Mouse (Mus musculus) hindbrain, embryonic 11.5 days (tissue): ENCODE data around the gene Apbb2. TPM values are rescaled to one million over a fixed set of nuclear protein-coding genes. Genes with fewer than 3 reads are reported as not detected.
A peak's percentile ranks its signal among the peaks of the same experiment; 100 is the strongest.

ENCODE experiments used
- ATAC-seq: fragments of 200-750 bp; cut with Nextera tagmentation; 2 replicates; pipeline ENCODE4 v1.8.0; 2017; ENCODE audit warnings: mild to moderate bottlenecking, moderate TSS enrichment, moderate library complexity; ENCODE audit not compliant: low FRiP score
- DNase-seq: peaks from one replicate; pipeline ENCODE4 v3.0.0-alpha.2; 2015; ENCODE audit warnings: low spot score
- H3K27ac ChIP-seq: fragments of 300-500 bp; sonication (generic); 2 replicates; pipeline ENCODE4 v1.5.1; 2014; ENCODE audit warnings: mild to moderate bottlenecking, low read depth, low read length
- H3K27me3 ChIP-seq: fragments of 300-500 bp; sonication (generic); 2 replicates; pipeline ENCODE4 v1.6.1; 2014; ENCODE audit warnings: mild to moderate bottlenecking, low read length, moderate library complexity, mixed read lengths; ENCODE audit not compliant: control insufficient read depth, insufficient read depth
- H3K36me3 ChIP-seq: fragments of 300-500 bp; sonication (generic); 2 replicates; pipeline ENCODE4 v1.6.1; 2014; ENCODE audit warnings: mild to moderate bottlenecking, low read length, moderate library complexity, mixed read lengths; ENCODE audit not compliant: control insufficient read depth, insufficient read depth
- H3K4me1 ChIP-seq: fragments of 300-500 bp; sonication (generic); replicated peaks from 2 replicates; pipeline ENCODE4 v1.6.1; 2014; ENCODE audit warnings: low read length, mixed read lengths; ENCODE audit not compliant: control insufficient read depth, insufficient read depth
- H3K4me2 ChIP-seq: fragments of 300-500 bp; sonication (generic); replicated peaks from 2 replicates; pipeline ENCODE4 v1.6.1; 2014; ENCODE audit warnings: mild to moderate bottlenecking, low read depth, low read length
- H3K4me3 ChIP-seq: fragments of 300-500 bp; sonication (generic); 2 replicates; pipeline ENCODE4 v1.5.1; 2014; ENCODE audit warnings: low read depth, low read length
- H3K9ac ChIP-seq: fragments of 300-500 bp; sonication (generic); 2 replicates; pipeline ENCODE4 v1.6.1; 2014; ENCODE audit warnings: low read depth, low read length
- H3K9me3 ChIP-seq: fragments of 300-500 bp; sonication (generic); 2 replicates; pipeline ENCODE4 v1.6.1; 2016; ENCODE audit warnings: low read length; ENCODE audit not compliant: control insufficient read depth
- WGBS: fragments of 180-500 bp; shearing (Covaris S2); extraction: QIAGEN DNeasy Blood & Tissue Kit; methylation state at CpG from one replicate; pipeline ENCODE4 v1.1.7; 2014; 5-methylcytosine and 5-hydroxymethylcytosine counted together
- polyA plus RNA-seq: library from polyadenylated mRNA; unstranded; fragments of >200 nt; fragmentation: Nextera tagmentation; extraction: Ambion mirVana; gene quantifications from 2 replicates; pipeline ENCODE4 v1.2.1, GENCODE M21; 2014

The Apbb2 gene
- polyA plus RNA-seq, 1 experiment from 2014 or later, result 43.0 TPM

- H3K36me3 ChIP-seq, result no peaks in the 10 kb centered on the region
- 74% methylated on average over 7 of the region's 7 CpGs for WGBS
- H3K4me3 ChIP-seq, result no peak overlapping the region
- no peak overlapping the region for H3K27ac ChIP-seq
- no peaks in the 10 kb centered on the region for H3K27me3 ChIP-seq
- DNase-seq (no peak), ATAC-seq (no peak)
- no peaks in the 10 kb centered on the region; the same call in 1 of the 2 replicates for H3K4me1 ChIP-seq
- no peak overlapping the region for H3K9ac ChIP-seq
- no peaks in the 10 kb centered on the region for H3K9me3 ChIP-seq
- no peak overlapping the region for H3K4me2 ChIP-seq
Observed at GRCm38 (mm10) chr5:66326395-66326794, 292.2 kb downstream of the Apbb2 start.

- Histone ChIP-seq H3K4me1 (no peaks in the 10 kb centered on the region; the same call in none of the 2 replicates), H3K9me3 (no peaks in the 10 kb centered on the region), H3K9ac (no peak overlapping the region), H3K36me3 (no peaks in the 10 kb centered on the region), H3K4me3 (no peak overlapping the region), H3K27ac (no peak overlapping the region), H3K4me2 (no peak overlapping the region), H3K27me3 (no peaks in the 10 kb centered on the region)
- 89% methylated on average over 11 of the region's 11 CpGs for WGBS
- DNase-seq (no peak), ATAC-seq (no peak)
Observed at GRCm38 (mm10) chr5:66323603-66324002, 295.0 kb downstream of the Apbb2 start.

GRCm38 (mm10) chr5:66323131-66323530 is 295.5 kb downstream of the Apbb2 start:
- WGBS, result 80% methylated on average over 4 of the region's 4 CpGs
- no peak overlapping the region for H3K27ac ChIP-seq
- no peaks in the 10 kb centered on the region for H3K36me3 ChIP-seq
- H3K9me3 ChIP-seq, result no peaks in the 10 kb centered on the region
- ATAC-seq, result no peak
- no peak for DNase-seq
- H3K4me3 ChIP-seq, result no peak overlapping the region
- no peaks in the 10 kb centered on the region for H3K27me3 ChIP-seq
- H3K9ac ChIP-seq, result no peak overlapping the region
- no peaks in the 10 kb centered on the region; the same call in 1 of the 2 replicates for H3K4me1 ChIP-seq
- no peak overlapping the region for H3K4me2 ChIP-seq

GRCm38 (mm10) chr5:66319827-66320404 is 298.7 kb downstream of the Apbb2 start:
- no peaks in the 10 kb centered on the region; the same call in 1 of the 2 replicates for H3K4me1 ChIP-seq
- H3K27me3 ChIP-seq, result no peaks in the 10 kb centered on the region
- H3K27ac ChIP-seq, result peak overlapping the region; percentile 6; the same call in 1 of the 2 replicates
- no peak for ATAC-seq
- H3K9ac ChIP-seq, result no peak overlapping the region
- 45% methylated on average over 14 of the region's 14 CpGs for WGBS
- no peaks in the 10 kb centered on the region for H3K9me3 ChIP-seq
- H3K4me3 ChIP-seq, result no peak overlapping the region
- no peak overlapping the region for H3K4me2 ChIP-seq
- peak; percentile 16 for DNase-seq
- H3K36me3 ChIP-seq, result no peaks in the 10 kb centered on the region

- DNase-seq (peak; percentile 53), ATAC-seq (no peak)
- Histone ChIP-seq H3K27me3 (no peaks in the 10 kb centered on the region), H3K4me2 (no peak overlapping the region), H3K9ac (no peak overlapping the region), H3K9me3 (no peaks in the 10 kb centered on the region), H3K4me1 (no peaks in the 10 kb centered on the region; the same call in 1 of the 2 replicates), H3K27ac (peak overlapping the region; percentile 6; the same call in 1 of the 2 replicates), H3K36me3 (no peaks in the 10 kb centered on the region), H3K4me3 (no peak overlapping the region)
- whole genome bisulfite sequencing, result 67% methylated on average over 6 of the region's 6 CpGs
Observed at GRCm38 (mm10) chr5:66319341-66319740, 299.2 kb downstream of the Apbb2 start.

- DNase-seq (no peak), ATAC-seq (no peak)
- Histone ChIP-seq H3K27me3 (no peaks in the 10 kb centered on the region), H3K4me3 (no peak overlapping the region), H3K9ac (no peak overlapping the region), H3K27ac (no peak overlapping the region), H3K36me3 (no peaks in the 10 kb centered on the region), H3K4me2 (no peak overlapping the region), H3K4me1 (no peaks in the 10 kb centered on the region; the same call in 1 of the 2 replicates), H3K9me3 (no peaks in the 10 kb centered on the region)
- 91% methylated on average over 5 of the region's 5 CpGs for WGBS
Observed at GRCm38 (mm10) chr5:66315791-66316190, 302.8 kb downstream of the Apbb2 start.

GRCm38 (mm10) chr5:66310806-66311205 is 307.8 kb downstream of the Apbb2 start:
- WGBS, result 91% methylated on average over 11 of the region's 11 CpGs
- no peak for DNase-seq
- Histone ChIP-seq H3K4me1 (no peaks in the 10 kb centered on the region), H3K27ac (no peak overlapping the region), H3K9ac (no peak overlapping the region), H3K4me2 (no peak overlapping the region), H3K4me3 (no peak overlapping the region), H3K9me3 (no peaks in the 10 kb centered on the region), H3K27me3 (no peaks in the 10 kb centered on the region), H3K36me3 (no peaks in the 10 kb centered on the region)
- ATAC-seq, result no peak

GRCm38 (mm10) chr5:66310328-66310727 is 308.3 kb downstream of the Apbb2 start:
- H3K9me3 ChIP-seq, result no peaks in the 10 kb centered on the region
- no peak overlapping the region for H3K4me3 ChIP-seq
- H3K36me3 ChIP-seq, result no peaks in the 10 kb centered on the region
- H3K4me1 ChIP-seq, result no peaks in the 10 kb centered on the region
- DNase-seq, result no peak
- no peak for ATAC-seq
- H3K27ac ChIP-seq, result no peak overlapping the region
- no peak overlapping the region for H3K9ac ChIP-seq
- 43% methylated on average over 9 of the region's 9 CpGs for WGBS
- H3K4me2 ChIP-seq, result no peak overlapping the region
- H3K27me3 ChIP-seq, result no peaks in the 10 kb centered on the region

- H3K9ac ChIP-seq, result no peak overlapping the region
- no peak overlapping the region for H3K4me2 ChIP-seq
- ATAC-seq, result no peak
- H3K36me3 ChIP-seq, result no peaks in the 10 kb centered on the region
- no peak overlapping the region for H3K27ac ChIP-seq
- no peak overlapping the region for H3K4me3 ChIP-seq
- no peak for DNase-seq
- no peaks in the 10 kb centered on the region for H3K27me3 ChIP-seq
- 89% methylated on average over 8 of the region's 8 CpGs for WGBS
- H3K4me1 ChIP-seq, result no peaks in the 10 kb centered on the region
- H3K9me3 ChIP-seq, result no peaks in the 10 kb centered on the region
Observed at GRCm38 (mm10) chr5:66305511-66305910, 313.1 kb downstream of the Apbb2 start.
